Mouse (Mus musculus) CH12.LX (cell line): ENCODE data around the gene Nat8f6. TPM values are rescaled to one million over a fixed set of nuclear protein-coding genes. Genes with fewer than 3 reads are reported as not detected.

Experiments
- DNase-seq: peaks from one replicate; pipeline ENCODE4 v3.0.0-alpha.2; 2013; ENCODE audit errors: extremely low read depth
- H3K27ac ChIP-seq: 2 replicates; pipeline ENCODE4 v1.5.1; 2012; ENCODE audit warnings: low read depth, mild to moderate bottlenecking, control low read depth, moderate library complexity; ENCODE audit not compliant: insufficient read depth
- H3K27me3 ChIP-seq: replicated peaks from 2 replicates; pipeline ENCODE3; 2012; ENCODE audit warnings: inconsistent platforms
- H3K36me3 ChIP-seq, 2 experiments: replicated peaks in 1 of 2; 2 replicates each; pipeline versions ENCODE3 to v1.6.1; 2012; ENCODE audit warnings: inconsistent platforms in 1 of 2, low read length in 1 of 2, mild to moderate bottlenecking in 1 of 2, mixed read lengths in 1 of 2, moderate library complexity in 1 of 2; ENCODE audit not compliant: control insufficient read depth in 1 of 2, insufficient read depth in 1 of 2
- H3K4me1 ChIP-seq, 2 experiments: 2 replicates each; pipeline ENCODE4 v1.6.1; 2012; ENCODE audit warnings: inconsistent platforms in 1 of 2, moderate library complexity in 1 of 2; ENCODE audit not compliant: insufficient read depth in 2 of 2, control insufficient read depth in 1 of 2
- H3K4me2 ChIP-seq: 2 replicates; pipeline ENCODE4 v1.6.1; 2012; ENCODE audit warnings: low read depth, mild to moderate bottlenecking, control low read depth; ENCODE audit not compliant: poor library complexity, insufficient read depth, severe bottlenecking
- H3K4me3 ChIP-seq, 3 experiments: fragments of 150-350 bp in 1 of 3; sonication (generic) in 1 of 3; replicated peaks in 1 of 3; 2 replicates each; pipeline versions ENCODE3 to v1.5.1; 2011 to 2012; ENCODE audit warnings: low read depth in 2 of 3, low read length in 2 of 3, mild to moderate bottlenecking in 2 of 3, moderate library complexity in 2 of 3, control low read depth in 1 of 3, improper control_type of control experiment in 1 of 3, inconsistent platforms in 1 of 3, mixed read lengths in 1 of 3; ENCODE audit not compliant: poor library complexity in 1 of 3
- H3K79me2 ChIP-seq: replicated peaks from 2 replicates; pipeline ENCODE4 v1.6.1; 2012; ENCODE audit warnings: mild to moderate bottlenecking, moderate library complexity; ENCODE audit not compliant: control insufficient read depth, poor library complexity, insufficient read depth, severe bottlenecking; ENCODE audit errors: extremely low read depth
- H3K9ac ChIP-seq: 2 replicates; pipeline ENCODE4 v1.6.1; 2012; ENCODE audit warnings: low read depth, mild to moderate bottlenecking, control low read depth, moderate library complexity; ENCODE audit not compliant: insufficient read depth
- H3K9me3 ChIP-seq: replicated peaks from 2 replicates; pipeline ENCODE3; 2012; ENCODE audit warnings: low read length, inconsistent platforms, mixed read lengths
- CHD1 ChIP-seq: IDR thresholded peaks from 2 replicates; pipeline ENCODE4 v1.6.1; 2012; ENCODE audit warnings: low read depth, low read length, improper control_type of control experiment, inconsistent platforms
- CTCF ChIP-seq, 2 experiments: IDR thresholded peaks in 1 of 2; conservative IDR thresholded peaks in 1 of 2; 2 replicates each; pipeline ENCODE4 v1.5.1; 2011 to 2012; ENCODE audit warnings: low read depth in 2 of 2, low read length in 2 of 2, improper control_type of control experiment in 1 of 2, inconsistent platforms in 1 of 2, mild to moderate bottlenecking in 1 of 2, moderate library complexity in 1 of 2
- ELF1 ChIP-seq: IDR thresholded peaks from 2 replicates; pipeline ENCODE4 v1.6.1; 2014; ENCODE audit warnings: low read depth, mild to moderate bottlenecking, inconsistent platforms, low read length, improper control_type of control experiment
- EP300 ChIP-seq: IDR thresholded peaks from 2 replicates; pipeline ENCODE4 v1.6.1; 2011; ENCODE audit warnings: low read length, improper control_type of control experiment
- ETS1 ChIP-seq: conservative IDR thresholded peaks from 2 replicates; pipeline ENCODE4 v1.6.1; 2012; ENCODE audit warnings: low read depth, mild to moderate bottlenecking, inconsistent platforms, low read length, improper control_type of control experiment, moderate library complexity
- IRF4 ChIP-seq: IDR thresholded peaks from 2 replicates; pipeline ENCODE4 v1.6.1; 2014; ENCODE audit warnings: low read depth, mild to moderate bottlenecking, inconsistent platforms, low read length, improper control_type of control experiment
- JUN ChIP-seq: IDR thresholded peaks from 2 replicates; pipeline ENCODE4 v1.6.1; 2011; ENCODE audit warnings: low read depth, mild to moderate bottlenecking, low read length, improper control_type of control experiment, moderate library complexity; ENCODE audit not compliant: insufficient read depth
- JUND ChIP-seq: conservative IDR thresholded peaks from 2 replicates; pipeline ENCODE4 v1.6.1; 2011; ENCODE audit warnings: low read depth, low read length, improper control_type of control experiment
- MAX ChIP-seq: IDR thresholded peaks from 2 replicates; pipeline ENCODE4 v1.6.1; 2011; ENCODE audit warnings: low read length, improper control_type of control experiment
- MXI1 ChIP-seq: IDR thresholded peaks from 2 replicates; pipeline ENCODE4 v1.6.1; 2011; ENCODE audit warnings: mild to moderate bottlenecking, low read depth, low read length, improper control_type of control experiment
- NELFE ChIP-seq: IDR thresholded peaks from 2 replicates; pipeline ENCODE4 v1.6.1; 2011; ENCODE audit warnings: low read depth, low read length, improper control_type of control experiment
- POLR2AphosphoS2 ChIP-seq: IDR thresholded peaks from 2 replicates; pipeline ENCODE4 v1.6.1; 2011; ENCODE audit warnings: low read depth, low read length, improper control_type of control experiment
- RAD21 ChIP-seq: IDR thresholded peaks from 2 replicates; pipeline ENCODE4 v1.6.1; 2011; ENCODE audit warnings: low read depth, mild to moderate bottlenecking, low read length, improper control_type of control experiment, moderate library complexity
- SIN3A ChIP-seq: IDR thresholded peaks from 2 replicates; pipeline ENCODE4 v1.6.1; 2012; ENCODE audit warnings: low read length, improper control_type of control experiment, inconsistent platforms
- TBP ChIP-seq: conservative IDR thresholded peaks from 2 replicates; pipeline ENCODE4 v1.6.1; 2011; ENCODE audit warnings: low read depth, low read length, improper control_type of control experiment
- TCF12 ChIP-seq: IDR thresholded peaks from 2 replicates; pipeline ENCODE4 v1.6.1; 2014; ENCODE audit warnings: low read depth, mild to moderate bottlenecking, inconsistent platforms, low read length, improper control_type of control experiment
- UBTF ChIP-seq: IDR thresholded peaks from 2 replicates; pipeline ENCODE4 v1.6.1; 2012; ENCODE audit warnings: low read depth, mild to moderate bottlenecking, inconsistent platforms, low read length, improper control_type of control experiment, moderate library complexity
- USF1 ChIP-seq: IDR thresholded peaks from 2 replicates; pipeline ENCODE4 v1.6.1; 2014; ENCODE audit warnings: low read depth, mild to moderate bottlenecking, inconsistent platforms, low read length, improper control_type of control experiment
- ZKSCAN1 ChIP-seq: IDR thresholded peaks from 2 replicates; pipeline ENCODE4 v1.6.1; 2012; ENCODE audit warnings: low read depth, inconsistent platforms, low read length, improper control_type of control experiment, borderline replicate concordance
- dilution Hi-C: fragments of 300-500 bp; cut with MboI; formaldehyde crosslinking; loops from 2 replicates; pipeline ENCODE4 v1.14.3; 2020; ENCODE audit warnings: low sequenced_read_pairs; ENCODE audit not compliant: extremely low pct_unique_long_range_greater_than_20kb, extremely low pct_ligation_motif_present
- in situ Hi-C: fragments of 300-500 bp; cut with MboI; formaldehyde crosslinking; loops from 3 replicates; pipeline ENCODE4 v1.14.3; 2019; ENCODE audit warnings: low sequenced_read_pairs, low pct_ligation_motif_present, low pct_unique_long_range_greater_than_20kb, mixed read lengths
- polyA plus RNA-seq: library from polyadenylated mRNA; unstranded; fragments of >175 nt; gene quantifications from 2 replicates; pipeline ENCODE4 v1.2.1, GENCODE M21; 2012; ENCODE audit warnings: low read depth; ENCODE audit not compliant: insufficient read length
- total RNA-seq, 2 experiments: library from RNA; depleted of rRNA; stranded (reverse); fragments of 300-350 nt in 1 of 2; fragments of >200 nt in 1 of 2; gene quantifications; 2 replicates each; pipeline ENCODE4 v1.2.3; 2012 to 2014

Nat8f6 gene
- total and polyA plus RNA-seq, 3 experiments, result not detected

DNA sequence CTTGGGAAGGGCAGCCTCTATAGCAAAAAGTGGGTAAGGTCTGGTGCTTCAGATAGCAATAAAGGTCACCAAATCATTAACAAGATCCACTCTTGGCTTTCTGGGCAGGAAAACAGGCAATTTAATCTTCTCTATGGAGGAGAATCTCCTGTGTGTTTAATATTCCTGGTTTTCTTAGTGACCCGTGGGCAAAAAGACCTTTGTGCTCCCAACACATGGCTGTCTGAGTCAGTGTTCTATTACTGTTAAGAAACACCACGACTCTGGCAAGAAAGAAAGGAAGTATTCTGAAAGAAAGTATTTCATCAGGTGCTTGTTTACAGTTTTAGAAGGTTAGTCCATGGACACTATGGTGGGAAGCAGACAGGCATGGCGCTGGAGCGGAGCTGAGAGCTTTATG, 1.5 kb upstream of the Nat8f6 start:
- H3K9me3 ChIP-seq, result peaks cover 9% of the 10 kb centered on the region
- dilution Hi-C loops (no loop called here), in situ Hi-C loops (no loop called here)
- no peak for DNase-seq
- H3K4me3 ChIP-seq, result no peak overlapping the region
- H3K9ac ChIP-seq, result no peak overlapping the region
- H3K27ac ChIP-seq, result no peak overlapping the region
- no peaks in the 10 kb centered on the region for H3K36me3 ChIP-seq
- no peaks in the 10 kb centered on the region for H3K79me2 ChIP-seq
- no peak for TF ChIP-seq NELFE
- no peak for TF ChIP-seq POLR2AphosphoS2
- no peak for TF ChIP-seq ELF1
- no peak for TF ChIP-seq SIN3A
- TF ChIP-seq EP300, result no peak
- no peak for TF ChIP-seq ETS1
- TF ChIP-seq JUND, result no peak
- no peak for TF ChIP-seq TBP
- TF ChIP-seq RAD21, result no peak
- peaks cover 70% of the 10 kb centered on the region for H3K27me3 ChIP-seq
- H3K4me2 ChIP-seq, result no peak overlapping the region
- no peaks in the 10 kb centered on the region for H3K4me1 ChIP-seq

DNA sequence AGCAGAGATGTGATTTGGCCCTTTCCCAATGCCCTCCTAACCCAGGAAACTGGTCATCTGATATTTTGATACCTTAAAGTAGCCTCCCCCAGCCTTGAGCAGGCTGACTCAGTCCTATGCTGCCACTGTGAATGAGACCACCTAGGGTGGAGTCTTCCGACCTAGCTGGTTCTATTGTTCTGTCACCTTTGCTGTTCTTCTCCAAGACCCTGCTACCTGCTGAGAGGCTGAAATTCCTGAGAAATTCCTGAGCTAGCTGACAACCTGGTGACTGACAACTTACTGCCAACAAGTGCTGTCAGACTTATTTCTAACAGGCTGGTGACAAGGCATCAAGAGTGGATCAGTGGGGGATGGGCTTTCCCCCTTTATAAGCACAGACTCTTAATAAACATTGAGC, 2.4 kb downstream of the Nat8f6 start:
- peaks cover 5% of the 10 kb centered on the region for H3K9me3 ChIP-seq
- DNase-seq, result no peak
- no peak overlapping the region for H3K4me2 ChIP-seq
- no peaks in the 10 kb centered on the region for H3K4me1 ChIP-seq
- in situ Hi-C loops, result no loop called here
- H3K27ac ChIP-seq, result no peak overlapping the region
- no peak for TF ChIP-seq NELFE
- no peak for TF ChIP-seq CHD1
- no peak for TF ChIP-seq TCF12
- TF ChIP-seq JUN, result no peak
- no peak for TF ChIP-seq USF1
- TF ChIP-seq MXI1, result no peak
- no peak for TF ChIP-seq CTCF (conservative IDR thresholded peaks at IDR 0.05 in 1 of 2, IDR thresholded peaks at IDR 0.05 in 1 of 2; ENCODE audit: low read depth in 2 of 2, low read length in 2 of 2)
- TF ChIP-seq UBTF, result no peak
- TF ChIP-seq MAX, result no peak
- no peak for TF ChIP-seq IRF4
- TF ChIP-seq TBP, result no peak
- no peak for TF ChIP-seq ZKSCAN1
- H3K9ac ChIP-seq, result no peak overlapping the region
- H3K4me3 ChIP-seq, result no peak overlapping the region
- H3K36me3 ChIP-seq, result no peaks in the 10 kb centered on the region
- peaks cover 53% of the 10 kb centered on the region for H3K27me3 ChIP-seq
- H3K79me2 ChIP-seq, result no peaks in the 10 kb centered on the region
- dilution Hi-C loops, result no loop called here
